Mouse (Mus musculus) forebrain, embryonic 15.5 days (tissue): ENCODE results near the gene Gm42906. TPM values are rescaled to one million over a fixed set of nuclear protein-coding genes. Genes with fewer than 3 reads are reported as not detected.

Source experiments
- ATAC-seq: fragments of 200-750 bp; cut with Nextera tagmentation; replicated peaks from 2 replicates; pipeline ENCODE4 v1.8.0; 2017; ENCODE audit warnings: mild to moderate bottlenecking, moderate TSS enrichment, moderate library complexity
- H3K27ac ChIP-seq: fragments of 300-500 bp; sonication (generic); replicated peaks from 2 replicates; pipeline ENCODE4 v1.5.1; 2015; ENCODE audit warnings: mild to moderate bottlenecking, inconsistent platforms
- H3K27me3 ChIP-seq: fragments of 300-500 bp; sonication (generic); 2 replicates; pipeline ENCODE4 v1.6.1; 2015; ENCODE audit warnings: inconsistent platforms
- H3K36me3 ChIP-seq: fragments of 300-500 bp; sonication (generic); 2 replicates; pipeline ENCODE4 v1.6.1; 2015; ENCODE audit warnings: mild to moderate bottlenecking, inconsistent platforms
- H3K4me1 ChIP-seq: fragments of 300-500 bp; sonication (generic); 2 replicates; pipeline ENCODE4 v1.6.1; 2015; ENCODE audit warnings: inconsistent platforms
- H3K4me2 ChIP-seq: fragments of 300-500 bp; sonication (generic); replicated peaks from 2 replicates; pipeline ENCODE4 v1.6.1; 2015; ENCODE audit warnings: mild to moderate bottlenecking, inconsistent platforms
- H3K4me3 ChIP-seq: fragments of 300-500 bp; sonication (generic); 2 replicates; pipeline ENCODE4 v1.5.1; 2015; ENCODE audit warnings: mild to moderate bottlenecking, inconsistent platforms
- H3K9ac ChIP-seq: fragments of 300-500 bp; sonication (generic); replicated peaks from 2 replicates; pipeline ENCODE4 v1.6.1; 2015; ENCODE audit warnings: mild to moderate bottlenecking, inconsistent platforms
- H3K9me3 ChIP-seq: fragments of 300-500 bp; sonication (generic); 2 replicates; pipeline ENCODE4 v1.6.1; 2016; ENCODE audit warnings: inconsistent platforms
- WGBS: fragments of 180-500 bp; shearing (Covaris S2); methylation state at CpG from one replicate; pipeline ENCODE4 v1.1.7; 2015; ENCODE audit warnings: mixed read lengths; 5-methylcytosine and 5-hydroxymethylcytosine counted together
- polyA plus RNA-seq: library from polyadenylated mRNA; unstranded; fragments of >200 nt; fragmentation: Nextera tagmentation; extraction: Ambion mirVana; gene quantifications from 2 replicates; pipeline ENCODE4 v1.2.1, GENCODE M21; 2015

Gm42906 gene
- polyA plus RNA-seq, 1 experiment from 2014 or later: not detected

- Histone ChIP-seq H3K4me2 (no peak overlapping the region), H3K27ac (no peak overlapping the region), H3K9me3 (no peaks in the 10 kb centered on the region), H3K9ac (no peak overlapping the region), H3K36me3 (no peaks in the 10 kb centered on the region), H3K27me3 (no peaks in the 10 kb centered on the region), H3K4me3 (no peak overlapping the region), H3K4me1 (peaks cover 9% of the 10 kb centered on the region)
- 78% methylated on average over 2 of the region's 2 CpGs for WGBS
- no peak for ATAC-seq
Observed at GRCm38 (mm10) chr5:151192266-151192665, 235.7 kb downstream of the Gm42906 start.

DNA sequence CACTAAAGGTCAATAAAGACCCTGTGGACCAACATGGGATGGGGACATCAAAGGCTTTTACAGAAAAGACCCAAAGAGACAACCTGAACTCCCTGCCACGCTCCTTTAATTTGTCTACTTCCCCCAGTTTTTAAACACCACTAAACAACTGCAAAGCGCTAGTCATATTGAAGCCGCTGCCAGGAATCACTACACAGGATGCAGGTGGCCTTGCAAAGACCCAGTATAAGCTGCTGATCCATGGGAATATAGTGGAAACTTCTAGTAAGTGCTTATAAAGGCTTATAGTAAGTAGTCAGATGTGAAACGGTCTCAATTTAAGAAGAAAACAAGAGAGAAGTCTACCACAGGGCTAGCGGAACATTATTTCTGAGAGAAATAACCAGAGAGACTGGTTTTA, 237.2 kb downstream of the Gm42906 start:
- H3K27me3 ChIP-seq: no peaks in the 10 kb centered on the region
- no peak overlapping the region for H3K9ac ChIP-seq
- no peaks in the 10 kb centered on the region for H3K36me3 ChIP-seq
- no peak for ATAC-seq
- H3K4me3 ChIP-seq: no peak overlapping the region
- peak overlapping the region; percentile 94; the same call in 1 of the 2 replicates for H3K4me2 ChIP-seq
- 74% methylated on average over 5 of the region's 5 CpGs for WGBS
- no peaks in the 10 kb centered on the region for H3K9me3 ChIP-seq
- peaks cover 9% of the 10 kb centered on the region for H3K4me1 ChIP-seq
- H3K27ac ChIP-seq: no peak overlapping the region

GRCm38 (mm10) chr5:151189789-151190378, 238.1 kb downstream of the Gm42906 start:
- H3K9ac ChIP-seq: peak overlapping the region; percentile 50
- peak overlapping the region; percentile 94 for H3K4me2 ChIP-seq
- 3% methylated on average over 27 of the region's 27 CpGs for WGBS
- H3K27ac ChIP-seq: no peak overlapping the region
- peak overlapping the region; percentile 50 for H3K4me3 ChIP-seq
- H3K4me1 ChIP-seq: peaks cover 9% of the 10 kb centered on the region
- H3K27me3 ChIP-seq: no peaks in the 10 kb centered on the region
- H3K9me3 ChIP-seq: no peaks in the 10 kb centered on the region
- no peaks in the 10 kb centered on the region for H3K36me3 ChIP-seq
- peak; percentile 93 for ATAC-seq

- 38% methylated on average over 3 of the region's 3 CpGs for WGBS
Observed at GRCm38 (mm10) chr5:151189321-151189720, 238.6 kb downstream of the Gm42906 start.

DNA sequence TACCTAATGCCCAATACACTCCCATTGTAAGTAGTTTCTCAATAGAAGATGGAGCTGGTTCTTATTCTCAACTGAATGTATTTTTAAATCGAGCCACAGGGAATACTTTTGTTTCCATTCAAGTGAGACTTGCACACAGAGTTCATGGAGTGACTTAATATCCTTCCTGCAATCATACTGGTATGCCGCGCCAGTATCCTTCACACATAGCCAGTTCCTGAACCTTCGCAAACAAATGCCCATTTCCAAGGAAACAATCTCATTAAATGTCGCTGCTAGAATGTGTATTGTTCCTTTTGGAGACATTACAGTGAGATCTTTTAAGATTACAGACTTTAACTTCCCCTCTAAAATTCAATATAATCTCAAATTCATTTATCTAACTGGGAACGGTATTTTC, 239.3 kb downstream of the Gm42906 start:
- 74% methylated on average over 6 of the region's 6 CpGs for WGBS
- Histone ChIP-seq H3K4me1 (peaks cover 9% of the 10 kb centered on the region), H3K36me3 (no peaks in the 10 kb centered on the region), H3K4me2 (no peak overlapping the region), H3K9me3 (no peaks in the 10 kb centered on the region), H3K27me3 (no peaks in the 10 kb centered on the region), H3K4me3 (no peak overlapping the region), H3K27ac (no peak overlapping the region), H3K9ac (no peak overlapping the region)
- ATAC-seq: no peak

More at GRCm38 (mm10) chr5:151189321-151189720, 238.6 kb downstream of the Gm42906 start:
- Histone ChIP-seq H3K4me3 (peak overlapping the region; percentile 50), H3K27me3 (no peaks in the 10 kb centered on the region), H3K9me3 (no peaks in the 10 kb centered on the region), H3K4me1 (peaks cover 9% of the 10 kb centered on the region), H3K36me3 (no peaks in the 10 kb centered on the region), H3K27ac (no peak overlapping the region), H3K4me2 (peak overlapping the region; percentile 94), H3K9ac (peak overlapping the region; percentile 50; the same call in 1 of the 2 replicates)
- ATAC-seq: no peak

DNA sequence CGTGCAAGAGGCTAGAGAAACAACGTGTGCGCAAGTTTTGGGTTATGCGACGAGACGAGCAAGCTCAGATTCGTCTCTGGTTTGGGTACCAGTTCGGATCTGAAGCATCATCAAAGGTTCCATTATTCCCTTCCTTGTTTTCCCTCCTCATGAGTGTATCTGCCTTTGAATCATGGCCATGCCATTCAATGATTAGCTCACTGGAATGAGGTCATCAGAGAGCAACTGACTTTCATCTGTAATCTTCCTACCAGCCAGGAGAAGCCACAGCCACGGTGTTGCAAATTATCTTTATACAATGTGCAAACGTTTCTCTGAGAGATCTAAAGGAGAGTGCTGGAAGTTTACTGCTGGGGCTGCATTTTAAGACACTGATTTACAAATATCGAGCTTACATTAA, 240.6 kb downstream of the Gm42906 start:
- Histone ChIP-seq H3K4me1 (peaks cover 9% of the 10 kb centered on the region), H3K4me2 (no peak overlapping the region), H3K27me3 (no peaks in the 10 kb centered on the region), H3K4me3 (no peak overlapping the region), H3K27ac (no peak overlapping the region), H3K9ac (no peak overlapping the region), H3K9me3 (no peaks in the 10 kb centered on the region), H3K36me3 (no peaks in the 10 kb centered on the region)
- 68% methylated on average over 11 of the region's 11 CpGs for WGBS
- no peak for ATAC-seq

GRCm38 (mm10) chr5:151185286-151185856, 242.6 kb downstream of the Gm42906 start:
- H3K4me2 ChIP-seq: no peak overlapping the region
- no peak overlapping the region for H3K4me3 ChIP-seq
- H3K27me3 ChIP-seq: no peaks in the 10 kb centered on the region
- H3K9me3 ChIP-seq: no peaks in the 10 kb centered on the region
- no peak overlapping the region for H3K9ac ChIP-seq
- no peak overlapping the region for H3K27ac ChIP-seq
- peaks cover 9% of the 10 kb centered on the region for H3K4me1 ChIP-seq
- 72% methylated on average over 8 of the region's 8 CpGs for WGBS
- no peak for ATAC-seq
- H3K36me3 ChIP-seq: no peaks in the 10 kb centered on the region

- H3K9ac ChIP-seq: no peak overlapping the region
- no peaks in the 10 kb centered on the region for H3K36me3 ChIP-seq
- ATAC-seq: no peak
- H3K4me1 ChIP-seq: no peaks in the 10 kb centered on the region
- no peak overlapping the region for H3K27ac ChIP-seq
- H3K27me3 ChIP-seq: no peaks in the 10 kb centered on the region
- no peaks in the 10 kb centered on the region for H3K9me3 ChIP-seq
- no peak overlapping the region for H3K4me2 ChIP-seq
- H3K4me3 ChIP-seq: no peak overlapping the region
- WGBS: 91% methylated on average over 11 of the region's 11 CpGs
Observed at GRCm38 (mm10) chr5:151183656-151184240, 244.2 kb downstream of the Gm42906 start.

- H3K4me2 ChIP-seq: no peak overlapping the region
- 92% methylated on average over 8 of the region's 8 CpGs for WGBS
- no peaks in the 10 kb centered on the region for H3K36me3 ChIP-seq
- H3K27me3 ChIP-seq: no peaks in the 10 kb centered on the region
- no peaks in the 10 kb centered on the region for H3K9me3 ChIP-seq
- no peaks in the 10 kb centered on the region for H3K4me1 ChIP-seq
- H3K9ac ChIP-seq: no peak overlapping the region
- H3K4me3 ChIP-seq: no peak overlapping the region
- no peak overlapping the region for H3K27ac ChIP-seq
- no peak for ATAC-seq
Observed at GRCm38 (mm10) chr5:151181288-151181687, 246.7 kb downstream of the Gm42906 start.

DNA sequence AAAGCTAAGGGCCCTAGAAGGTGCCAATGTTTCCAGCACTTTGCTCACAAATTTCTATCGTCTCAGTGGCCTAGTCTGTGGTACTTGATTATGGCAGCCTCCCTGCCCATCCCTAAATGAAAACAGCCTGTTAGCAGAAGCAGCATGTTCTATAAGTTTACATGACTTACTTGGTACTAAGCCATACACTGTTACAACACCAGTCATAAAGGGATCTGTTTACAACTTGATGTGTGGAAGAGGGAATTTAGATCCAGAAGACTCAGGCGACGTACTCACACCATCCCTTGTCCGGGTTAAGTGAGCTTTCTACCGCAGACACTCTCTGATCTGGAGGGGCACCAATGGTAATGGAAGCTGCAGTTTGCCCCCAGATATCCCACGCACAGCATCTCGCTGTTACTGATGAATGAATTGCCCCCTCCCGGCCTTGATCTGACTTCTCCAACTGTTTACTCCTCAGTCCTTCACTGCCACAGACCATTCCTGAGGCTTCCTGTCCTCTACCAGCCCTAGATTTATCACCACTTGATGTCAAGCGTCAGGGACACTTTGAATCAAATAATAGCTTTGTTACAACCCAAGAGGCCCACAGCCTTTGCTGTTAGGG, 247.7 kb downstream of the Gm42906 start:
- no peak for ATAC-seq
- H3K36me3 ChIP-seq: no peaks in the 10 kb centered on the region
- no peaks in the 10 kb centered on the region for H3K27me3 ChIP-seq
- no peak overlapping the region for H3K27ac ChIP-seq
- H3K4me1 ChIP-seq: no peaks in the 10 kb centered on the region
- no peaks in the 10 kb centered on the region for H3K9me3 ChIP-seq
- 90% methylated on average over 9 of the region's 9 CpGs for WGBS
- H3K4me2 ChIP-seq: no peak overlapping the region
- H3K9ac ChIP-seq: no peak overlapping the region
- no peak overlapping the region for H3K4me3 ChIP-seq

- no peaks in the 10 kb centered on the region for H3K36me3 ChIP-seq
- no peak overlapping the region for H3K4me3 ChIP-seq
- no peak overlapping the region for H3K4me2 ChIP-seq
- no peak for ATAC-seq
- H3K27ac ChIP-seq: no peak overlapping the region
- no peaks in the 10 kb centered on the region for H3K9me3 ChIP-seq
- no peak overlapping the region for H3K9ac ChIP-seq
- WGBS: 89% methylated on average over 3 of the region's 3 CpGs
- H3K27me3 ChIP-seq: no peaks in the 10 kb centered on the region
- no peaks in the 10 kb centered on the region for H3K4me1 ChIP-seq
Observed at GRCm38 (mm10) chr5:151177171-151177570, 250.8 kb downstream of the Gm42906 start.

DNA sequence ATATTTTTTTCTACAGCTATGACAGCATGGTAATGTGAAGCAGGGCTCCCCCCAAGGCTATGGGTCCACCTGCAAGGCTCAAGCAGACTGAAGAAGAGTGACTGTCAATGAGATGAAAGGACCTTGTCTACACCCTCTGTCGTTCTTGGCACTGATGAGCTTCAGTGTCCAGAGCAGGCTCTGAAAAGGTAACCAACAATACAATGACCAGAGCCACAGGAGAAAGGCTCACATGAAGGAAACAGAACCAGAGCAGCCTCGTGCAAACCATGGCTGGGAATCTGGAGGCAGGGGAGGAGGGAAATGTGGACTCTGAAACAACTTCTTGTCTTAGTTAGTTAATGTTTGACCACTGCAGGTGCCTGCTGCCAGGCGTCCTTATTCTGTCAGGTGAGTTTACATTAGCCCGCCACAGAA, 252.1 kb downstream of the Gm42906 start:
- no peak overlapping the region for H3K4me3 ChIP-seq
- no peaks in the 10 kb centered on the region for H3K36me3 ChIP-seq
- H3K27me3 ChIP-seq: no peaks in the 10 kb centered on the region
- no peak overlapping the region for H3K9ac ChIP-seq
- no peak overlapping the region for H3K4me2 ChIP-seq
- 77% methylated on average over 4 of the region's 4 CpGs for WGBS
- no peaks in the 10 kb centered on the region for H3K4me1 ChIP-seq
- no peak overlapping the region for H3K27ac ChIP-seq
- ATAC-seq: no peak
- H3K9me3 ChIP-seq: no peaks in the 10 kb centered on the region
